ENCODE assay signal across 14 mouse cellular contexts in the genomic region with DNA sequence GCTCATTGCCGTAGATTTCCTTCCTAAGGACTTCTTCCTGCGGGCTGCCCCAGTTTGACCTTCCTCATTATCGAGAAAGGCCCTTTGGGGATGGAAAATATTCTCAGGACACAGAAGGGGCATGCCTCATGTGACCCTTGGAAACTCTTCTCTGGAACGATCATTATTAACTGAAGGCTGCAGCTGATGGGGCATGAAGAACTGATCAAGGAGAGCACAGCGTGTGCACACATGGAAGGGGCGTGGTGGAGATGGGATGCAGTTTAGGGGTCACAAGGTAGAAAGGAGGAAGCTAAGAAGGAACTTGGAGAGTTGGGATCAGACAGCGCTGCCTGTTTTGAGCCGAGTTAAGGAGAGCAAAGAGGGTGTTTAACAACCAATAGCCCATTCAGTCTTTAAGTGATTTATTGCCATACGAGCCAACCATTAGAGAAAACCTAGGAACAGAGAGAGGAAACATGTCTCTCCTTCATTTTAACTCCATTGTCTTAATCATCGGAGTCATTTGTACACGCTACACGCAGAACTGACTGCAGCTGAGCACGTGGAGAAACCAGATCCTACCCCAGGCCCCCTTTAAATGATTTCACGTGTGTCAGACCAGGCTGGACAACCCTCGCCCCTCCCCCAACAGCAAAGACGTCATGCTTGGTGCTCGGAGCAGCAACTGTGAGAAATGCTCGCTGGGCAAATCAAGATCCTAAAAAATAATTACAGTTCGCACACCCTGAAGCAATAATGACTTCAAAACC. TPM values are rescaled to one million over a fixed set of nuclear protein-coding genes. Genes with fewer than 3 reads are reported as not detected.
DNase-seq lines count a peak whose midpoint lies in the region; ATAC-seq and TF ChIP-seq lines count a peak whose summit lies in the region.
"Had no signal": no experiment of that assay in that cellular context is flagged by ENCODE, and none has a peak within 500 bp of the region (broad histone marks: within the 10 kb centered on the region; RNA-seq: fewer than 3 reads in every experiment).

No protein-coding gene starts in this region.

- peak overlapping the region; percentile 37 for H3K4me2 ChIP-seq in embryonic facial prominence, embryonic 13.5 days
- H3K4me2 ChIP-seq in kidney, postnatal 0 days (ENCODE audit: low read length), result peak overlapping the region; percentile 47

- H3K27me3 ChIP-seq in embryonic facial prominence, embryonic 13.5 days, result no peaks in the 10 kb centered on the region
- H3K27me3 ChIP-seq in kidney, postnatal 0 days (ENCODE audit: insufficient read depth, low read length), result no peaks in the 10 kb centered on the region

- no peak overlapping the region for H3K4me3 ChIP-seq in embryonic facial prominence, embryonic 13.5 days
- no peak overlapping the region for H3K4me3 ChIP-seq in kidney, postnatal 0 days (replicated peaks; ENCODE audit: low read depth, low read length)
- H3K4me3 ChIP-seq: hindbrain, embryonic 10.5 days had no signal

- WGBS in embryonic facial prominence, embryonic 13.5 days, result 24% methylated on average over 19 of the region's 19 CpGs
- 10% methylated on average over 19 of the region's 19 CpGs for WGBS in kidney, postnatal 0 days

- ATAC-seq in embryonic facial prominence, embryonic 13.5 days (ENCODE audit: insufficient number of reproducible peaks, insufficient read depth, low FRiP score, low TSS enrichment, low read depth), result no peak
- 0 out of 2 replicates have a peak, but pooled peaks have one; percentile 29 for ATAC-seq in kidney, postnatal 0 days (replicated peaks; ENCODE audit: low FRiP score, low read depth)
- ATAC-seq: Patski had no signal

- intact Hi-C loops in heart, postnatal 10 days (cut with DNase I), result no loop called here

- H3K9ac ChIP-seq in embryonic facial prominence, embryonic 13.5 days, result no peak overlapping the region
- H3K9ac ChIP-seq in kidney, postnatal 0 days (ENCODE audit: low read depth, low read length), result no peak overlapping the region

- peaks cover 33% of the 10 kb centered on the region for H3K4me1 ChIP-seq in embryonic facial prominence, embryonic 13.5 days
- H3K4me1 ChIP-seq in kidney, postnatal 0 days (replicated peaks; ENCODE audit: insufficient read depth, low read length), result peaks cover 6% of the 10 kb centered on the region

- peak; percentile 69 for DNase-seq in heart, adult 8-10 months (ENCODE audit: low spot score)
- no peak for DNase-seq in heart, postnatal 10 days
- DNase-seq in kidney, postnatal 0 days (ENCODE audit: low spot score), result peak; percentile 67
- DNase-seq in neural tube, embryonic 10.5 days (ENCODE audit: extremely low spot score, low spot score), result peak; percentile 49
- no peak for DNase-seq in adipocyte (ENCODE audit: low spot score)
- no peak for DNase-seq in spleen, adult 12 weeks (ENCODE audit: low spot score)
- DNase-seq in spleen, postnatal 4 days (ENCODE audit: low spot score in 2 of 2), result no peak
- DNase-seq: cerebellum, adult 9-11 months; layer of hippocampus, adult 9-11 months; retina, postnatal 1 day; thymus, postnatal 36 days had no signal

- peaks cover 17% of the 10 kb centered on the region for H3K36me3 ChIP-seq in embryonic facial prominence, embryonic 13.5 days
- H3K36me3 ChIP-seq in kidney, postnatal 0 days (ENCODE audit: insufficient read depth, low read length), result no peaks in the 10 kb centered on the region
- H3K36me3 ChIP-seq: hindbrain, embryonic 10.5 days had no signal

- H3K9me3 ChIP-seq in embryonic facial prominence, embryonic 13.5 days, result no peaks in the 10 kb centered on the region
- no peaks in the 10 kb centered on the region for H3K9me3 ChIP-seq in kidney, postnatal 0 days (replicated peaks; ENCODE audit: low read length)
- H3K9me3 ChIP-seq: hindbrain, embryonic 10.5 days had no signal

- peak overlapping the region; percentile 62 for H3K27ac ChIP-seq in embryonic facial prominence, embryonic 13.5 days
- no peak overlapping the region for H3K27ac ChIP-seq in kidney, postnatal 0 days
- H3K27ac ChIP-seq: hindbrain, embryonic 10.5 days had no signal

- no peak for TF ChIP-seq CTCF in kidney, postnatal 0 days (IDR thresholded peaks at IDR 0.05; ENCODE audit: low read depth)

RNA-seq across cellular contexts. Expression of a gene that starts 32.4 kb away (rescaled TPM):
- total RNA-seq in heart, adult 8-10 months (2022), result 1 to 10 TPM; 2.2 to 5.3 (median 3.9) TPM
- 1 to 10 TPM; 3.7 to 4.3 TPM for total RNA-seq in heart, postnatal 10 days (2021)
- polyA plus RNA-seq in embryonic facial prominence, embryonic 13.5 days (2015; fragmentation: Nextera tagmentation; extraction: Ambion mirVana), result 35.3 and 41.1 TPM in 2 replicates
- 14.6 TPM in 2 replicates for polyA plus RNA-seq in kidney, postnatal 0 days (2015; fragmentation: Nextera tagmentation; extraction: Ambion mirVana)
- polyA plus RNA-seq: Patski had no signal

Comparison
In these comparisons a context has a peak if more than half of its experiments do, and no peak if none do; other contexts are left out.
1. DNase-seq: peak in heart, adult 8-10 months (single experiment), kidney, postnatal 0 days (single experiment) and neural tube, embryonic 10.5 days (single experiment); none in heart, postnatal 10 days (0 of 2), adipocyte (single experiment), spleen, adult 12 weeks (single experiment) and spleen, postnatal 4 days (0 of 2).